Mouse (Mus musculus): ENCODE data around the gene Trim75. TPM values are rescaled to one million over a fixed set of nuclear protein-coding genes. Genes with fewer than 3 reads are reported as not detected.
"Not testable (repeated sequence)": the region's sequence is repeated elsewhere in the genome, so short reads cannot be mapped to it uniquely, and the experiment has no call there.

The Trim75 gene
- polyA plus RNA-seq, 1 experiment from 2014 or later = not detected

DNA sequence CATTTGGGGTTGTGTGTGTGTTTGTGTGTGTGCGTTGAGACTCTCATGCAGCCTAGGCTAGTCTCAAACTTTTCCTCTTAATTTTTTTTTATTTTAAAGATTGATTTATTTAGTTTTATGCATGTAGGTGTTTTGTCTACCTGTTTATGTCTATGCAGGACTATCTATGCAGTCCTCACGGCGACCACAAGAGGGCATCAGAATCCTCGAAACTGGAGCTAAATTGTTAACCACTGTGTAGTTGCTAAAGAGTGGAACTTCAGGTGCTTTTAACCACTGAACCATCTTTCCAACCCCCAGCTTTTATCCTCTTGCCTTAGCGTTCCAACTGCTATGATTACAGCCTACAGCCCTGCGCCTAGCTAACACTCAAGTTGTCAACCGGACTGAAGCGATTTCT, 34.9 kb upstream of the Trim75 start:
- DNase-seq (ENCODE audit: low spot score) (peak; percentile 68), ATAC-seq (replicated peaks; ENCODE audit: insufficient number of reproducible peaks, low FRiP score, low TSS enrichment, low read depth) (no peak)
- Histone ChIP-seq H3K9me3 (replicated peaks; ENCODE audit: control insufficient read depth, low read length) (no peaks in the 10 kb centered on the region), H3K27me3 (ENCODE audit: control insufficient read depth, insufficient read depth, low read length) (no peaks in the 10 kb centered on the region), H3K4me3 (ENCODE audit: low read depth, low read length) (no peak overlapping the region), H3K9ac (replicated peaks; ENCODE audit: low read length) (no peak overlapping the region), H3K4me2 (ENCODE audit: low read depth, low read length) (no peak overlapping the region), H3K36me3 (replicated peaks; ENCODE audit: control insufficient read depth, insufficient read depth, low read depth, low read length) (no peaks in the 10 kb centered on the region), H3K4me1 (ENCODE audit: control insufficient read depth, insufficient read depth, low read length) (no peaks in the 10 kb centered on the region), H3K27ac (replicated peaks; ENCODE audit: low read depth, low read length) (no peak overlapping the region)
- WGBS = 49% methylated on average over 8 of the region's 8 CpGs

DNA sequence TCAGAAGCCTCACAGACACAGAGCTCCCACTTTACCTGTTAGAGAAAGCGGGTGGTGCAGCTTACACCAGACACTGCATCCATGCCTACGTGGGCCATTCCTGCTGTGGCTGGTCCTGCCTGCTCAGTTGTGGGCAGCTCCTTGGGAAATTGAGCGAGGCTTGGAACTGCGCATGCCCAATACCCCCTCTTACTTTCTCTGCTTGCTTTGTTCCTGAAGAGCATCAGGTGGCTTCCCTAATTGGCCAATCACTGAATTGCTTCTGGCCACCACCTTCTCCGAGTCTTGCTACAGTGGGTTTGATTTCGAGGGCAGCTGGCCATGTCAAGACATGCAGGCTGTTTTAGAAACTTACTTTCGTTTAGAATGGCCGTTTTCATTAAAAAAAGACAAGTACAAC, 30.8 kb upstream of the Trim75 start, which contains the start of the genes Trim61 and Trim60:
Trim61 (minus strand) TSS at position 101 of the 400 bp plus-strand sequence.
Trim60 (minus strand) TSS at position 162 of the 400 bp plus-strand sequence.
- Histone ChIP-seq H3K9ac (replicated peaks; ENCODE audit: low read length) (no peak within 1 kb of the TSS), H3K9me3 (replicated peaks; ENCODE audit: control insufficient read depth, low read length) (no peaks in the 10 kb centered on the region), H3K4me2 (ENCODE audit: low read depth, low read length) (no peak within 1 kb of the TSS), H3K27ac (replicated peaks; ENCODE audit: low read depth, low read length) (no peak within 1 kb of the TSS), H3K36me3 (replicated peaks; ENCODE audit: control insufficient read depth, insufficient read depth, low read depth, low read length) (no peaks in the 10 kb centered on the region), H3K27me3 (ENCODE audit: control insufficient read depth, insufficient read depth, low read length) (no peaks in the 10 kb centered on the region), H3K4me3 (ENCODE audit: low read depth, low read length) (no peak within 1 kb of the TSS), H3K4me1 (ENCODE audit: control insufficient read depth, insufficient read depth, low read length) (no peaks in the 10 kb centered on the region)
- WGBS = 87% methylated on average over 8 of the region's 8 CpGs
- no peak for DNase-seq (ENCODE audit: low spot score)
- ATAC-seq (replicated peaks; ENCODE audit: insufficient number of reproducible peaks, low FRiP score, low TSS enrichment, low read depth) = no peak

- not testable (repeated sequence) for H3K27ac ChIP-seq (replicated peaks; ENCODE audit: low read depth, low read length); H3K27me3 ChIP-seq (ENCODE audit: control insufficient read depth, insufficient read depth, low read length); H3K4me3 ChIP-seq (ENCODE audit: low read depth, low read length); ATAC-seq (replicated peaks; ENCODE audit: insufficient number of reproducible peaks, low FRiP score, low TSS enrichment, low read depth); H3K36me3 ChIP-seq (replicated peaks; ENCODE audit: control insufficient read depth, insufficient read depth, low read depth, low read length); H3K4me1 ChIP-seq (ENCODE audit: control insufficient read depth, insufficient read depth, low read length); H3K9me3 ChIP-seq (replicated peaks; ENCODE audit: control insufficient read depth, low read length); DNase-seq (ENCODE audit: low spot score); H3K4me2 ChIP-seq (ENCODE audit: low read depth, low read length); H3K9ac ChIP-seq (replicated peaks; ENCODE audit: low read length)
- 79% methylated on average over 6 of the region's 6 CpGs for WGBS
These were observed 20.0 kb upstream of the Trim75 start for GRCm38 (mm10) chr8:65007616-65008015.

DNA sequence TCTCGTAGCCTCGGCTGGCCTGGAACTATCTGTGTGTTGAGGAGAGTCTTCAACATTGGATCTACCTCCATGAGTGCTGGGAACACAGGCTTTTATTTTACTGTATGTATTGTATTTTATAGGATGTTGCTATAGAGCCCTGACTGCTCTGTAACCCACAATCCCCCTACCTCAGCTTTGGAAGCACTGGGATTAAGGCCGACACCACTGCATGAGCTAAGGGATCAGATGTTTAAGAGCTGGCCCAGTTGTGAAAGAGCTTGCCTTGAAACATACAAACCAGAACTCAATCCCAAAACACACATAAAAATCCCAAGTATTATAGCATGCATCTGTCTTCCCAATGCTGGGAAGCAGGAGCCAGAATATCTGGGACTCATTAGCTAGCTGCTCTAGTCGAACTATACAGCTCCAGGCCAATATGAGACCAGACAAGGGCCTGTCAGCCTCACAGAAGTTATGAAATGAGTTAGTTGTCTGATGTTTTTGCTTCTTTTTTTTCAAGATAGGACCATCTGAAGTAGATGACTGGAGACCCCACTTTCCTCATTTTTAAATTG, 11.3 kb upstream of the Trim75 start:
- DNase-seq (ENCODE audit: low spot score) (no peak), ATAC-seq (replicated peaks; ENCODE audit: insufficient number of reproducible peaks, low FRiP score, low TSS enrichment, low read depth) (no peak)
- Histone ChIP-seq H3K4me1 (ENCODE audit: control insufficient read depth, insufficient read depth, low read length) (no peaks in the 10 kb centered on the region), H3K27ac (replicated peaks; ENCODE audit: low read depth, low read length) (no peak overlapping the region), H3K4me3 (ENCODE audit: low read depth, low read length) (no peak overlapping the region), H3K4me2 (ENCODE audit: low read depth, low read length) (no peak overlapping the region), H3K36me3 (replicated peaks; ENCODE audit: control insufficient read depth, insufficient read depth, low read depth, low read length) (no peaks in the 10 kb centered on the region), H3K27me3 (ENCODE audit: control insufficient read depth, insufficient read depth, low read length) (no peaks in the 10 kb centered on the region), H3K9ac (replicated peaks; ENCODE audit: low read length) (no peak overlapping the region), H3K9me3 (replicated peaks; ENCODE audit: control insufficient read depth, low read length) (no peaks in the 10 kb centered on the region)
- WGBS = 83% methylated on average over 4 of the region's 4 CpGs

GRCm38 (mm10) chr8:64983150-64983897, 4.3 kb downstream of the Trim75 start:
- H3K4me3 ChIP-seq (ENCODE audit: low read depth, low read length) = no peak overlapping the region
- no peak overlapping the region for H3K4me2 ChIP-seq (ENCODE audit: low read depth, low read length)
- no peak overlapping the region for H3K27ac ChIP-seq (replicated peaks; ENCODE audit: low read depth, low read length)
- no peak for DNase-seq (ENCODE audit: low spot score)
- H3K9ac ChIP-seq (replicated peaks; ENCODE audit: low read length) = no peak overlapping the region
- no peaks in the 10 kb centered on the region for H3K4me1 ChIP-seq (ENCODE audit: control insufficient read depth, insufficient read depth, low read length)
- H3K9me3 ChIP-seq (replicated peaks; ENCODE audit: control insufficient read depth, low read length) = no peaks in the 10 kb centered on the region
- no peaks in the 10 kb centered on the region for H3K36me3 ChIP-seq (replicated peaks; ENCODE audit: control insufficient read depth, insufficient read depth, low read depth, low read length)
- WGBS = 77% methylated on average over 20 of the region's 20 CpGs
- H3K27me3 ChIP-seq (ENCODE audit: control insufficient read depth, insufficient read depth, low read length) = no peaks in the 10 kb centered on the region
- ATAC-seq (replicated peaks; ENCODE audit: insufficient number of reproducible peaks, low FRiP score, low TSS enrichment, low read depth) = no peak

DNA sequence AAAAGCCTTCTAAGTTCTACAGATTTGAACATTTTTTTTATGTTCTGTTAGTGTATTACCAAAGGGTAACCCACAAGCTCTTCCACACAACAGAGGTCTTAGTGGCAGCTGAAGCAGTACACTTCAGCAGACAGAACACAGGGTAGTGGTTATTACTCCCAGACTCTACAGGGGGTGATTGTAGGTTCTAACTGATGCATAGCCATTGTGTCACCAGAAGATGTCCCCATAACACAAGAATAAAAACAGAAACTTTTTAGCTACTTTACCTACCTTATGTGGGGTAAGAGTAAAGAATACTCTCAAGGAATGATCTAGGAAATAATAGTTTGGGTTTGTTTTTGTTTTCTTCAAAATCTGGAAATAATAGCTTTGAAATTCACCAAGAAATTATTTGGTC, 24.8 kb downstream of the Trim75 start:
- H3K27ac ChIP-seq (replicated peaks; ENCODE audit: low read depth, low read length) = no peak overlapping the region
- ATAC-seq (replicated peaks; ENCODE audit: insufficient number of reproducible peaks, low FRiP score, low TSS enrichment, low read depth) = no peak
- H3K9me3 ChIP-seq (replicated peaks; ENCODE audit: control insufficient read depth, low read length) = no peaks in the 10 kb centered on the region
- no peaks in the 10 kb centered on the region for H3K4me1 ChIP-seq (ENCODE audit: control insufficient read depth, insufficient read depth, low read length)
- H3K9ac ChIP-seq (replicated peaks; ENCODE audit: low read length) = no peak overlapping the region
- no peaks in the 10 kb centered on the region for H3K27me3 ChIP-seq (ENCODE audit: control insufficient read depth, insufficient read depth, low read length)
- H3K4me3 ChIP-seq (ENCODE audit: low read depth, low read length) = no peak overlapping the region
- peak; percentile 10 for DNase-seq (ENCODE audit: low spot score)
- no peak overlapping the region for H3K4me2 ChIP-seq (ENCODE audit: low read depth, low read length)
- no peaks in the 10 kb centered on the region for H3K36me3 ChIP-seq (replicated peaks; ENCODE audit: control insufficient read depth, insufficient read depth, low read depth, low read length)

GRCm38 (mm10) chr8:64959025-64959424, 28.6 kb downstream of the Trim75 start:
- ATAC-seq (replicated peaks; ENCODE audit: insufficient number of reproducible peaks, low FRiP score, low TSS enrichment, low read depth) (no peak), DNase-seq (ENCODE audit: low spot score) (no peak)
- no peaks in the 10 kb centered on the region for H3K27me3 ChIP-seq (ENCODE audit: control insufficient read depth, insufficient read depth, low read length)
- H3K9me3 ChIP-seq (replicated peaks; ENCODE audit: control insufficient read depth, low read length) = no peaks in the 10 kb centered on the region
- H3K9ac ChIP-seq (replicated peaks; ENCODE audit: low read length) = no peak overlapping the region
- 78% methylated on average over 9 of the region's 9 CpGs for WGBS
- H3K4me1 ChIP-seq (ENCODE audit: control insufficient read depth, insufficient read depth, low read length) = no peaks in the 10 kb centered on the region
- H3K27ac ChIP-seq (replicated peaks; ENCODE audit: low read depth, low read length) = no peak overlapping the region
- no peak overlapping the region for H3K4me2 ChIP-seq (ENCODE audit: low read depth, low read length)
- no peaks in the 10 kb centered on the region for H3K36me3 ChIP-seq (replicated peaks; ENCODE audit: control insufficient read depth, insufficient read depth, low read depth, low read length)
- H3K4me3 ChIP-seq (ENCODE audit: low read depth, low read length) = no peak overlapping the region

- WGBS = 80% methylated on average over 6 of the region's 6 CpGs
These were observed 35.5 kb downstream of the Trim75 start for GRCm38 (mm10) chr8:64952101-64952500.

More at GRCm38 (mm10) chr8:64952101-64952500, 35.5 kb downstream of the Trim75 start:
- H3K4me3 ChIP-seq (ENCODE audit: low read depth, low read length) = no peak overlapping the region
- no peak overlapping the region for H3K4me2 ChIP-seq (ENCODE audit: low read depth, low read length)
- no peak overlapping the region for H3K27ac ChIP-seq (replicated peaks; ENCODE audit: low read depth, low read length)
- H3K36me3 ChIP-seq (replicated peaks; ENCODE audit: control insufficient read depth, insufficient read depth, low read depth, low read length) = no peaks in the 10 kb centered on the region
- no peaks in the 10 kb centered on the region for H3K4me1 ChIP-seq (ENCODE audit: control insufficient read depth, insufficient read depth, low read length)
- ATAC-seq (replicated peaks; ENCODE audit: insufficient number of reproducible peaks, low FRiP score, low TSS enrichment, low read depth) = no peak
- no peaks in the 10 kb centered on the region for H3K27me3 ChIP-seq (ENCODE audit: control insufficient read depth, insufficient read depth, low read length)
- DNase-seq (ENCODE audit: low spot score) = no peak
- H3K9me3 ChIP-seq (replicated peaks; ENCODE audit: control insufficient read depth, low read length) = no peaks in the 10 kb centered on the region
- H3K9ac ChIP-seq (replicated peaks; ENCODE audit: low read length) = no peak overlapping the region

Measured in embryonic facial prominence, embryonic 11.5 days (tissue).